Mouse (Mus musculus) left cerebral cortex, adult 9 months (tissue): ENCODE results near the gene Lrmp.
"Not testable (repeated sequence)": the region's sequence is repeated elsewhere in the genome, so short reads cannot be mapped to it uniquely, and the experiment has no call there.

ENCODE experiments used
- DNase-seq, 2 experiments: peaks; one replicate each; pipeline ENCODE4 v3.0.0; 2022; ENCODE audit warnings: low spot score in 2 of 2

The Lrmp gene

DNA sequence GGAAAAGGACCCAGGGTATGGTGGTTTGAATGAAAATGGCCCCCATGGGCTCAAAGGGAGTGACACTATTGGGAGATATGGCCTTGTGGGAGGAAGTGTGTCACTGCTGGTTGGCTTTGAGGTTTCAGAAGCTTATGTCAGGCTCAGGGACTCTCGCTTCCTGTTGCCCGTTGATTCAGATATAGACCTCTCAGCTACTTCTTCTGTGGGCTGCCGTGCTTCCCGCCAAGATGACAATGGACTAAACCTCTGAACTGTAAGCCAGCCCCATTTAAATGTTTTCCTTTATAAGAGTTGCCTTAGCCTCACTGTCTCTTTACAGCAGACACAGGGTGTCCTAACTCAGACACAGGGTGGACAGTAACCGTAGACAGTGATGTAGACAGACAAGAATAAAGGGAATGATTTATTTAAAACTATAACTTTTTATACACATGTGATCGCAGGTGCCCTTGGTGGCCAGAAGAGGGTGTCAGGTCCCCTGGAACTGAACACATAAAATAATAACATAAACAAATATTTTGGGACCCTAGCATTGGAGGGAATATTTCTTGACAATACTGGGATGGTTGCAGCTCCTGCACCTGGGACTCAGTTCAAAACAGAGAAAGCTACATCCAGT lies at the start of gene Lrmp:
TSS of gene Lrmp (plus strand) at position 178 of the 622 bp plus-strand sequence.
- no peak for DNase-seq

DNA sequence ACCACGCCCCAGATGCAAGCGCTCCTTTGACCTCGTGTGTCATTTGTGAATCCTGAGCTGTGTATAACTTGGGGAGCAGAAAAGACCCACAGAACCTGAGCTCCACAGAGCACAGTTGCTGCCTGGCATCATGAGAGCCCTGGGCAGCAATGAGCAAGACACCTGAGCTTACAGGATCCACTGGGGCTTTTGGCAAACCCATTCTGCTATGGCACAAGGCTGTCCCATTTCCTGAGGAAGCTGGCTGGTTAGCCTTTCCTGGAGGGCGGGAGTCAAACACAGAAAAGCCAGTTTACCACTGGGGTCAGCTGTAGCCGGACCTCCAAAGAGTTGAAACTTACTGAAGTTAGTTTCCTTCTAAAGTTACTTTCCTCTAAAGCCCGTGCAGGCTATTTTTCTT lies 49.0 kb upstream of the Lrmp start:
- no peak for DNase-seq

DNA sequence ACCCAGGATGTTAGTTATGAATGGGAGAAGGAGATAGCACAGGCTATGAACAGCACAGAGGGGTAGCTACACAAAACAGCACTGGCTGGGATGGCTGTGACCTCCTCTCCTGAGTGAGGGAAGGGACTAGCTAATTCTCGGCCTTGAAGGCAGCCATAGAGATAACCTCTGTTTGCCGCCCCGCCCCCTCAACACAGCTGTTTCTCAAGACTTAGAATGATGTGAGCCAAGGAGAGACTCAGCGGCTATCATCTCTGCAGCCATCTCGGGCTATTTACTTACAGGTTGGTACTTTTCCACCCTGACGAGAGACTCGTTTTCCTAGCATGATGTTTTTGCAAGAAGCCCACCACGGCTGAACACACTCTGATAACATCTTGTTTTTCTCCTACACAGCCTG lies 47.8 kb upstream of the Lrmp start:
- no peak for DNase-seq

DNA sequence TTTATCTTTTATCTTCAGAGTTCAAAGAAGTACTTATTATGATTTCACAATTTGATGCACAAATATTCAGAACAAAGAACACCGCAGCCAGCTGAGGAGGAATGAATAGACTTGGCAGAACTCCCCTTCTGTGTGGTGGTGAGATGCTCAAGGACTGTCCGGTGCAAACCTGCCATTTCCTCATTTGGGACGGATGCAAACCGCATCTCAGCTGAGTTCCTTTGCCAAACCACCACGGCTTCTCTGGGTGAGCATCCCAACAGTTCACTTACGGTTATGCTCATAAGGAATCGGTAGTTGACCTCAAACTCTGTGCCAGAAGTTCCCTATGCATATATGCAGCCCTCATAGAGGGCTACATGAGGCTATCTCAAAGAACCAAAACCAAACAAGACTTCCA lies 46.1 kb upstream of the Lrmp start:
- DNase-seq = no peak

DNA sequence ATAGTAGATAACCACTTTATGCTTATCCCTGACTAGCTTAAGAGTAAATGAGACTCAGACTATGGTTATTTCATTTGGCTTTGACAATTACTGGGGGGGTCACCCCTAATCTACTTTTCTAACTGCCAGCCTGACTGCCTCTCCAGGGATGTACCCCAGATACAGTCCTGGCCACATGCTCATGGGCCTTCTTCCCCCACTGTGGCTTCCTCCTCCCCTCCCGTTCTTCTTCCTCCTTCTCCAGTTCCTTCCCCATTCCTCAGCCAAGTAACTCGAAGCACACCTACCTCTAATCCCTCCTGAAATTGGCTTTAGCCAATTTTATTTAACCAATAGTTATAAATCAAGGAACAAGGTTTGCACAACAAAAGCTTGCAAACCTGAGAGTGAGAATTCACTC lies 45.5 kb upstream of the Lrmp start:
- DNase-seq = no peak

DNA sequence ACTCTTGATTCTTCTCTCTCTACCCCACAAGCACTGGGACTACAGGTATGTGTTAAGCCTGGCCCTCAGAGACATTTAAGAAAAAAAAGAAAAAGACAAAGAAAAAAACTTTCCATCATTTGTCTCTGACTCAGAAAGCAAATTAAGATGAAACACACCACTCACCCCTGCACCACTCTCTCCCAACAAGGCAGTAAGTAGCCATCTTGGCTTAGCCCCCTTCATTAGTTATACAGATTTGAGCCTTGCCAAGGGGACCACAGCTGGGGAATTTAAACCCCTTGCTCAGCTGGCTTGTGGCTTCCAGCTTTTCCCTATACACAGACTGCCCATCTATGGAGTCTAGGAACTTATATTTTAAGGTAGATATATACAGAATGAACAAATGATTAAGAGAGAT lies 41.0 kb upstream of the Lrmp start:
- DNase-seq = no peak

DNA sequence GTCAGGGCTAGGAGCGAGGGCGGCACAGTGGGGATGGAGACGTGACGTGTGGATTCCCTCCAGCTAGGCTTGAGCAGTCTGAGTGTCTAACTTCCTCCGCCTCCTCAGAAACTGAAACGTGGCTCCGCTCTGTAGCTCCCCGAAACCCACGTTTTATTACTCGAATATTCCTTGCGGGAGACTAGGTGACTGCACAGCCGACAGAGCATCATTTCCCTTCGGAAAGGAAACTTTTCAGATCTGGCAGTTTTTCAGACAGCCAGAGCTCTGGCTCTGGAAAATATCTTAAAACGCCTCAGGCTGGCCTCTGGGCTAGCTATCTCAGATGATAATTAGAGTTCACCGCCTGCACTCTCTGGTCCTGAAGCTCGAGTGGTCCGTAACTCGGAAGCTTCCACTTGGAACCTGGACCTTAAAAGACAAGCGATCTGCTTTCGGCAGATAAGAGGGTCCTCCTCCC lies 40.3 kb upstream of the Lrmp start:
- DNase-seq = peak in 1 of 2 experiments; percentile 52

DNA sequence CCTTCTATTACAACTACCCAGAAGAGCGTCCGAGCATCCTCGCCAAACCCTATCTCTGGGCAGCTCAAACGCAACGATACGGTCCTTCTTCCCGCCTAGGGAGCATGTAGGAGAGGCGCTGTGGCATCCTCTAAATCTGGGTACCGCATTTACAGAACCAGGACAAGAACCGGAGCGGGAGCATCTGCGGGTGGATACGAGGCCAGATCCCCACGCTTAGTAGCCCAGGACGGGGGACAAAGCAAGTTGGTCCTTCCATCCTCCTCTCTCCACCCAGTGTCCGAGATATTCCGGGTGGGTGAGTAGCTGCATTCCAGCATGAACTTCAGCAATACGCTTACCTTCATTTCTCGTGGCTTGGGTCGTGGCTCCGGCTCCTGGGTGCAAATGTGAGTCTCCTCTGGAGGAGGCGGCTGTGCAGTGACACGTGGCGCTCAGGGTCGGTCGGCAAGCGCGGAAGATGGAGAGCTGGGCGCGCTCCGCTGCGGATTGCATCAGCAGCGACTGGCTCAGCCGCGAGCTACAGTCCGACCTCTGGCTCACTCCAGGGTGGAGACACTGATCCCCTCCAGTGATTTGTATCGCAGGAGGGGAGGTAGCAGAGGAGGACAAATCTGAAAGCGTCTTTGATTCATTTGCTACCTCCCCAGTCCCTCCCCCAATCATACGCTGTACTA lies 39.8 kb upstream of the Lrmp start, which contains the start of gene Bcat1:
TSS of gene Bcat1 (minus strand) at position 637 of the 677 bp plus-strand sequence.
- DNase-seq = peak in 1 of 2 experiments; percentile 7

DNA sequence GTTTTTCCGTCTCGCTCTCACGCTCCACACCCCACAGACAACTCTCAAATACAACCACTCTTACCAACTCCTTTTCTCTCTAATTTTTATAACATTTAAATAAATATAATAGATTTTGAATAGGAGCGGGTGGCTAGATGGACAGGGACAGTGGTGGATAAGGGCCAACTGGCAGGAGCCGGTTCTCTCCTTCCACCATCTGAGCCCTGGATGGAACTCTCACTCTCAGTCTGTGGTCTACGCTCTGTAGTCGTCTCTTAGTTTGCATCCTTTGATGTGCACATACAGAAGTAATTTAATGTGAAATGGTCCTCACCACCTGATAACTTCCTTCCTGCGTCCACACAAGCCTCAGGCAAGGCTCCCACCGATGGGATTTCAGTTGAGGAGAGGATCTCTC lies 39.2 kb upstream of the Lrmp start:
- DNase-seq = no peak

DNA sequence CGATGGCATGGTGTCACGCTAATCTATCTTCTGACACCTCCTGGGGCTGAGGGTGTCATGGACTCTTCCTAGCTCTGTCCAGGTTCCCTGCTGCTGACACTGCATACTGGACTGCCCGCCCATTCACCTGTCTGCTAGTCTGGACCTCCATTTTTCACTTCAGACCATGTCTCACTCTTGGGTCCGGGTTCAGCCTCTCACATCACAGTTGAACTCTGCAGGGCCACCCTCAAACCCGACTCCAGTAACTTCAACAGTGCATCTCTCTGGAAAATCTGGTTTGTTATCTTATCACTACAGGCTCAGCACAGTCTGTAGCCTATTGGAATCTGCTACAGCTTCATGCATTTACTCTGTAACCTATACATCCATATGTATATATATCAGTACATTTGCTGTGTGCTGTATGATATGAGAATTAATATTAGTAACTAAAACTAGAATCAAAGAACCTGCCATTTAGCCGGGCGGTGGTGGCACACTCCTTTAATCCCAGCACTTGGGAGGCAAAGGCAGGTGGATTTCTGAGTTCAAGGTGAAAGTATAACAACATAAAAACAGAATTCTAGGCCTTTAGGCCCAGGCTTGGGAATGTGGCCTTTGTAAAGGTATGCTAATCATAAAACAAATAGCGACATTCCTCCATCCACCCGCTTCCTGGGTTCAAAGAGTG lies 36.2 kb upstream of the Lrmp start:
- no peak for DNase-seq

DNA sequence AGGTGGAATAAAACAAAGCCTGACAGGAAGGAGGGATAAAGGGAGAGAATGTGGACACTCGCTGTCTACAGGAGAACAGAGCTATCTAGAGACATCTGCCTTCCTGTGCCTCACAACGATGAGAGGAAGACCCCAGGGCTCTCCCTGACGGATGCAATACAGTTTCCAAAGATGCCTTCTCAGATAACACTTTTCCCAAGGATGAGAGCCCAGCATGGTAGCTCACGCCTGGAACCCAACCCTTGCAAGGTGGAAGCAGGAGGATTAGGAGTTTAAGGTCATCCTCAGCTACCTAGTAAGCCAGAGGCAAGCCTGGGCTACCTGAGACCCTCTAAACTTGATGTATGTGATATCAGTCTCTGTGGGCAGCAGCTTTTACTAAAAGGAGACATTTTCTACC lies 33.7 kb upstream of the Lrmp start:
- no peak for DNase-seq

DNA sequence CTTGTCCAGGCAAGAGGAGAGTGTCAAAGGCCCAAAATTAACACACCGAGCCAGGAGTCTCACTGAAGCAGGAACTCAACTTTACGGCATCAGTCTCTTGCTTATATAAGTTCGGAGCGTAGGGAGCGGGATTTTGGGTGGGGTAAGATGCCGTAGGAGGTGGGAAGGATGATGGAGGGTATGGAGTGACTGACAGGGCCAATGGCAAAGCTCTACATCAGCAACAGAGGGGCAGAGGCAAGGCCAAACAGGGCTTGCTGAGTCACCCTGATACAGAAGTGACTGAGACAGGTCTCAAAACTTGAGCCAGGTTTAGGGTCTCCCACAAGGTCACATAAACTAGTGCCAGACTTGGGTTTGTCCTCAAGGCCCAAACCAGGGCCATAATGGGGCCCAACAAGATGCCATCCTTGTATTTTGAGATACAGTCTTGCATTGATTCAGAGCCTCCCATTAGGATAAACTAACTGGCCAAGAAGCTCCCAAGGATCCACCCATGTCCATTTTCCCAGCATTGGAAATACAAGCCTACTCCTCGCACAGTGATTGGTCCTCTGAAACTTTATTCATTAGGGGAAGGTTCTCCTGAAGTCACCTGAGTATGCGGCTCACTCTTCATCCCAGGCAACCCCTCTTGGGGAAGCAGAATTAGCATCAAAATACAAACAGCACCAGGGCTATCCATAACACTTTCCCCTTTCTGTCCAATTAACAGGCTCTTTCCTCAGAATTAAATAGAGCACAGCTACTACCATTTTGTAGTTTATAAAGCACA lies 30.9 kb upstream of the Lrmp start:
- no peak for DNase-seq

DNA sequence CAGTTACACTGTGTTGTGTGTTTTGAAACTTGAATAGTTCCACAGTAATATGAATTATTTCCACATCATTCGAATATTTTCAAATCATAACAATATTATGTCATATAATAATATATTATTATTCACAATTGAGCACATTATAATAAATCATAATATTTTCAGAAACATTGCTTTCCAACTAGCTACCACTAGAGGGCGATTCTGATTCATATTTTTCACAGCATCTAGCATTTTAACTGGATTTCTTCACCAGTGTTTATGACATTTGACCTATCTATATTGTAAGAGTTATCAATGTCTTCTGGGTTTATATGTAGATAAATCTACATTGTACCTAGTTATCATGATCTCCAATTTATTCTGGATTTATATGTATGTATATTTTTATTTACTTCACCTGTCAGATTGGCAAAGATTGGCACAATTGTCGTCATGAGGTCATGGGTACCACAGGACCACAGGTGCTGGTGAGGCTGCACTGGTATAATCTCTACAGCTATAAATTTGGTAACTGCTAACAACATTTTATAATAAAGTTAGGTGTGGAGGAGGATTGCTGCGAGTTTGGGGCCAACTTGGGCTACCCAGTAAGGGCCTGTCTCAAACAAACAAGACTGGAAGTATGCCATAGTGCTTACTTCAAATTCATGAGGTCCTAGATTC lies 26.9 kb upstream of the Lrmp start:
- no peak for DNase-seq

DNA sequence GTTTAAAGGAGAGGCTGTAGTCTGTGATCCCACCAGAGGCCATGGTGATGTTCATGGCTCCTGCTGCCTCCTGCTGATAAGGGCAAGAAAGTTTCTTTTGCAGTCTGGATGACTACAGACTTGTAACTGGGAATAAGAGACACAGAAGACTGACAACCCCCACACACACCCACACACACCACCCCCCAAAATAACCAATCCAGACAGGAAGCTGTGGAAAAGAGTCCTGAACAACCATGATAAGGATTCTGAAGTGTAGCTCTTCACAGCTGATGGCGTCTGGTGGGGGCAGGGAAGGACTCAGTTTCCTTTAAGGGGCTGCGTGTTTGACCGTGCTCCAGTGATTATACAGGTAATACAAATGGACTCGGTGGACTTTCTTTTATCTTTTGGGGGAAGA lies 26.1 kb upstream of the Lrmp start:
- DNase-seq = no peak

DNA sequence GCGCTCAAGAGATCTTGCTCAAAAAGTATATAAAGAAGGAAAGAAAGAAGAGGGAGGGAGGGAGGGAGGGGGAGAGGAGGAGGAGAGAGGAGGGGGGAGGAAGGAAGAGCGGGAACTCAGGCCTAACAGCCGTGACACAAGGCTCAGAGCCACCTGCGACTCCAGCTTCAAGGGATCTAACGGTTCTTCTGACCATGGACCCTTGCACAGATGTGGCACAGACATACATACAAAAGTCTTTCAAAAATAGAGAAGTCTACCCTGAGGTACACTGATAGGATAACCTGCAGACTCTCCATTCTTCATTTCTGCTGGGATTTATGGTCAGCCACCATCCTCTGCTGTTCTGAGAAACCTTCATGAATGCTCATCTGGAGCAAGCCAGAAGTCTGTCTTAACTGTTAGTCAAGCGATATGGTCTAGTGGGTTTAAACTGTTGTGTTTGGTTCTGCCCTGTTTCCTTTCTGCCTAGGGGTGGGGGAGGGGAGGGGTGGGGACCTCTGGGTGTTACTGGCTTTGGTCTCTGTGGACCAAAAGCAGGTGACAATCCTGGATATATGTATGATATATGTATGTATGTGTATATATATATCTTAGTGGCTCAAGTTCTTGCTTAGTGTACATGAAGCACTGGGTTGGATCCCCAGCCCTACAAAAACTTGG lies 25.1 kb upstream of the Lrmp start:
- no peak for DNase-seq

DNA sequence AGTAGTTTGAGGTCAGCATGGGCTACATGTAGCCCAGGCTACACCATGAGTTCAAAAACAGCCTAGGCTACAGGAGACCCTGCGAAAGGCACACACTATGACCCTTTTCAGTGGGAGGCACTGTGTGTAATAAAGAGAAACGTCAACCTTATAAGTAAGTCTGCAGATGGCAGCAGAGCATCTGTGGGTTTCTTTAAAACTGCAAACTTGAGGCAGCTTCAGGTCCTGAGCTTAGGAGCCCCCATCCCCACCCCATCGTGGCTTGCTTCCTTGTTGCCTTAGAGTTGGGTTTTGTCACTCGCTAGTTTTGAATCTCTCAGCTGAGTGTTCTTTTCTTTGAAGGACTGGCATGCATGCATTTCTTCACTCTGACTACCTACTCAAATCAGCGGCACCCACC lies 24.5 kb upstream of the Lrmp start:
- DNase-seq = no peak

DNA sequence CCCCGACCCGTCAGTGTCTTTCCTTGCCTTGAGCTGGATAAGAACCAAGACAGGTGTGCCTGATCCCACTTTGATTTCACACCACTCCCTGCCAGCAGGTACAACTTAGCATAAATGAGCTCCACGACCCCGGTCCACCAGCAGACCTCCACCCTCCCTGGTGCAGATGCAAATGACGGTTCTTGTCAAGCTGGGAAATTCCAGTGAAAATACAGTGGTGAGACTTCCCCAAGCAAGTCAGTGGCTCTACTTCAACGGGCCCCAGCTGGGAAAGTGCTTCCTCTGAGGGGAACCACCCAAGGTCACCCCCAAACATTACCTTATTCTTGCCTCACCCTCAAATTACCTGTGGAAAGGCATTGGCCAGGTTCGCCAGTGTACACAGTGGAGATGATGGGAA lies 23.5 kb upstream of the Lrmp start:
- DNase-seq = no peak

DNA sequence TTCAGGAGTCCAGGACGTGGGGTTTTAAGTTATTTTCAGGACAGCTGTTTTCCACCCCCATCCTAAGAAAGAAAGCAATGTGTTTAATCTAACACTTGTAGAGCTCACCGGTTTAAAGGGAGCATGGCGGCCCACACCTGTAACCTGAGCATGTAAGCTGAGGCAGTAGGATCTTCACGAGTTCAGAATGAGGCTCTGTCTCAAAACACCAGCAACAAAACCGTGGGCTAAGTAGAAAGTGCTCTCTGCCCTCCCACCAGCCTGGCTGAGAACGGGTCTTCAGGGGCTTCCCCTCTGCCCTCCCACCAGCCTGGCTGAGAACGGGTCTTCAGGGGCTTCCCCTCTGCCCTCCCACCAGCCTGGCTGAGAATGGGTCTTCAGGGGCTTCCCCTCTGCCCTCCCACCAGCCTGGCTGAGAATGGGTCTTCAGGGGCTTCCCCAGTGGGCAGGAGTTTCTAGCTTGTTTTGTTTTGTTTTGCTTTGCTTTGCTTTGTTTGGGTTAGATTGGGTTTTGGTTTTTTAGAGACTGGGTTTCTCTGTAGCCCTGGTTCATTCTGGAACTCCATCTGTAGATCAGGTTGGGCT lies 22.3 kb upstream of the Lrmp start:
- not testable (repeated sequence) for DNase-seq

DNA sequence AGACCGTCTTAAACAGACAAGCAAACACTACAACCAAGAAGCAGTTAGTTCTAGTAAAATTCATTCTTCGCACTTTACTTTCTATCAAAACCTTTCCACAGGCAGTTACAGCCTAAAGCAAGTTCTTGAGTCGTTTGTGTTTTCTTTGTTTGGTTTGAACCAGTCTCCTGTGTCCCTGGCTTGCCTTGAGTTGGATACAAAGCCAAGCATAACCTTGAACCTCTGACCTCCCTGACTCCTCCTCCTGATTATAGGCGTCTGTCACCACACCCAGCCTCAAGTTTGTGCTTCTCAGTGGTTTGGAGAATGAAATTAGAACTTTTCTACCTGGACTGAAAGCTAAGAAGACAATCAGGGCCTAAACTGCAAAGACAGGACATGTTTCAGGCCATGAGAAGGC lies 21.0 kb upstream of the Lrmp start:
- DNase-seq = no peak

DNA sequence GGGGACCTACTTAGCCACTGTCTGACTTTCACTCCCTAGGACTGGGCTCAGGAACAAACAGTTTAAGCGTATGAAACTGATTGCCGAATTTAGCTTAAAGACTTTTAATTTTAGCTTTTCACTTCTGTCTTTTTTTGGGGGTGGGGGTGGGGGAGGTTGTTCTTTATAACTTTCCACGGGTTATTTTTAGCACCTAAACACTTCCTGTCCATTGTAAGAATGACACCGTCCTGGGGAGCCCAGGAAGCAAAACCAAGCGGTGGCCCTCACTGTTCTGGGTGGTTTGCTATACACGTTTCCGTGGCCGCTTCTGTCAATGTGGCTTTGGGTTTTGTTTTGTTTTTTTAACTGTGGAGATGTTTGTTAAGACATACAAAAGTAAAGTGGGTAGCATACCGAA lies 14.5 kb upstream of the Lrmp start:
- no peak for DNase-seq
